Mouse (Mus musculus): Measurements from ENCODE around the gene Ccna2. TPM values are rescaled to one million over a fixed set of nuclear protein-coding genes. Genes with fewer than 3 reads are reported as not detected.

Ccna2 gene
- polyA plus RNA-seq (2015; fragmentation: Nextera tagmentation; extraction: Ambion mirVana), result 37.2 and 46.4 TPM in 2 replicates

GRCm38 (mm10) chr3:36571827-36572378 lies at the start of gene Ccna2:
Gene Ccna2 (minus strand): TSS chr3:36572150.

GRCm38 (mm10) chr3:36613202-36613907 lies 41.4 kb upstream of the Ccna2 start, which contains the start of gene Bbs7:
Gene Bbs7 (minus strand): TSS chr3:36613477.

GRCm38 (mm10) chr3:36552406-36553047 lies 19.4 kb downstream of the Ccna2 start, which contains the start of gene Exosc9:
Gene Exosc9 (plus strand): TSS chr3:36552606.

GRCm38 (mm10) chr3:36521073-36522060 lies 50.6 kb downstream of the Ccna2 start, which contains the start of gene Gm11549:
Gene Gm11549 (minus strand): TSS chr3:36521813.

Other genes with a start within 250 kb of the Ccna2 start
- gene Anxa5, start 96.3 kb downstream of the Ccna2 start, polyA plus RNA-seq (2015; fragmentation: Nextera tagmentation; extraction: Ambion mirVana), result 306 and 523 TPM in 2 replicates
- gene 1810062G17Rik, start 96.2 kb downstream of the Ccna2 start, polyA plus RNA-seq (2015; fragmentation: Nextera tagmentation; extraction: Ambion mirVana), result 9.5 and 10.1 TPM in 2 replicates
- 0.57 and 2.5 TPM in 2 replicates for gene Gm11549, start 50.3 kb downstream of the Ccna2 start, polyA plus RNA-seq (2015; fragmentation: Nextera tagmentation; extraction: Ambion mirVana)
- gene Exosc9, start 19.5 kb downstream of the Ccna2 start, polyA plus RNA-seq (2015; fragmentation: Nextera tagmentation; extraction: Ambion mirVana), result 59.5 and 67.5 TPM in 2 replicates
- 5.9 and 9.9 TPM in 2 replicates for gene Bbs7, start 41.3 kb upstream of the Ccna2 start, polyA plus RNA-seq (2015; fragmentation: Nextera tagmentation; extraction: Ambion mirVana)
- gene Trpc3, start 118.0 kb upstream of the Ccna2 start, polyA plus RNA-seq (2015; fragmentation: Nextera tagmentation; extraction: Ambion mirVana), result 2.0 and 2.4 TPM in 2 replicates

All from adrenal gland, postnatal 0 days (tissue).